7 mouse cellular contexts compared by ENCODE assay signal in the genomic region with DNA sequence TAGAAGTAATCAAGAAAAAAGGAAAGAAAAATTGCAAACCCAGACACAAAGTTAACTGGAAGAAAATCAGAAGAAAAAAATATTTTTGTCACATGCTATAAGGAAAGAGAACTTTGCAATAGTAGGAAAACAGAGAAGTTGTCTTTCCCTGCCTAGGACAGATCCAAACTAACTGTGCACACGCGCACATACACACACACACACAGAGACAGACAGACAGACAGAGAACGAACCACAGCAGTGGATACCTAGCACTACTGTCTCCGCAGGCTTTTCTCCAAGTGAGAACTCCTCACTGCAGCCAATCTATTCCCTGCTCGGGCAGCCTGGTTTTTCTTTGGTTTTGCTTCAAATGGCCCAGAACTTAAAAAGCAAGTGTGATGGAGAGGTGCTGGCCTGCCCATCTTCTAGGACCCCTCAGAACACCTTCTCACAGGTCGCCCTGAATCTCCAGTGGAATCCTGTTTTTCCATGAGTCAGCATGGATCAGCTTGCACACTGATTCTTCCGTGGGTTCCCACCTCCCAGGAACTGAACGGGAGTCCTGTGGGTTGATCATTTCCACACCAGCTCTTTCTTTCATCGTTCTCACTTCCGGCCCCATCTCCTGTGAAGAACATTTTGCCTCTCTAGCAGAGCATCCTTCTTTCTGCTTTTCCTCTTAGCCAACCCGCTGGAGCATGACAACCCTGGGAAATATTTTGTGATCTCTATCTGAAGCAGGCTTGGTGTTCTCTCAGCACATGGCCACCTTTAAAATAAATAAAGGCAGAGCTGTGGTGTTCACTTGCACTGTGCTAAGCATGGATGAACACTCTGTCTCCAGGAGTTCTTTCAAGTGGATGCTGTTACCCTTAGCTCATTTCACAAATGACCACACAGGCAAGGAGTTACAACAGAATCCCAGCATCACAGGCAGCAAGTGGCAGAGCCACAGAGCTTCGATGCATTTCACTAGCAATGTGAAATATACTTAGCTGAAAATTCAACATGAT.
DNase-seq lines count a peak whose midpoint lies in the region; ATAC-seq and TF ChIP-seq lines count a peak whose summit lies in the region.

No protein-coding gene starts in this region.

- no peak for ATAC-seq in limb, embryonic 13.5 days (ENCODE audit: low FRiP score, low read depth)
- ATAC-seq in monocyte, adult 5-6 weeks (replicated peaks; ENCODE audit: insufficient number of reproducible peaks, low FRiP score, low TSS enrichment, poor library complexity, severe bottlenecking), result no peak

- no peak for TF ChIP-seq CTCF in cortical plate, adult 2 months (IDR thresholded peaks at IDR 0.05; ENCODE audit: extremely low read depth, insufficient read depth, low read length)

- H3K9me3 ChIP-seq in limb, embryonic 13.5 days, result no peaks in the 10 kb centered on the region
- no peaks in the 10 kb centered on the region for H3K9me3 ChIP-seq in limb, embryonic 10.5 days (replicated peaks)

- no peaks in the 10 kb centered on the region for H3K27me3 ChIP-seq in limb, embryonic 13.5 days
- H3K27me3 ChIP-seq in limb, embryonic 10.5 days (ENCODE audit: low read depth, poor library complexity, severe bottlenecking), result no peaks in the 10 kb centered on the region

- H3K4me3 ChIP-seq in limb, embryonic 13.5 days, result no peak overlapping the region
- no peak overlapping the region for H3K4me3 ChIP-seq in limb, embryonic 10.5 days
- H3K4me3 ChIP-seq in cortical plate, adult 2 months (ENCODE audit: insufficient read depth, low read length), result no peak overlapping the region

- H3K4me1 ChIP-seq in limb, embryonic 13.5 days, result peaks cover 25% of the 10 kb centered on the region
- H3K4me1 ChIP-seq in limb, embryonic 10.5 days, result peaks cover 37% of the 10 kb centered on the region
- peaks cover 8% of the 10 kb centered on the region; the same call in 1 of the 2 replicates for H3K4me1 ChIP-seq in cortical plate, adult 2 months (ENCODE audit: control insufficient read depth, insufficient read depth, low read length)

- H3K4me2 ChIP-seq in limb, embryonic 13.5 days (replicated peaks), result no peak overlapping the region

- no peaks in the 10 kb centered on the region for H3K36me3 ChIP-seq in limb, embryonic 13.5 days
- H3K36me3 ChIP-seq in limb, embryonic 10.5 days, result no peaks in the 10 kb centered on the region

- H3K9ac ChIP-seq in limb, embryonic 13.5 days, result no peak overlapping the region

- TF ChIP-seq POLR2A in cortical plate, adult 2 months (IDR thresholded peaks at IDR 0.05; ENCODE audit: extremely low read depth, insufficient read depth, low read length), result no peak

- no peak for DNase-seq in limb, embryonic 10.5 days (ENCODE audit: low spot score)
- DNase-seq in Muller cell, postnatal 12 days (ENCODE audit: inconsistent ontology term), result peak; percentile 25
- DNase-seq in lung, postnatal 25 days (ENCODE audit: low spot score), result peak; percentile 11
- no peak for DNase-seq in layer of hippocampus, postnatal 25 days (ENCODE audit: extremely low spot score in 1 of 2, low spot score in 1 of 2)

- H3K27ac ChIP-seq in limb, embryonic 13.5 days, result peak overlapping the region; percentile 61
- H3K27ac ChIP-seq in limb, embryonic 10.5 days, result no peak overlapping the region
- peak overlapping the region; percentile 33; the same call in 1 of the 2 replicates for H3K27ac ChIP-seq in cortical plate, adult 2 months (ENCODE audit: insufficient read depth, low read length)

- WGBS in limb, embryonic 13.5 days, result 75% methylated on average over 12 of the region's 12 CpGs
- WGBS in limb, embryonic 10.5 days, result 88% methylated on average over 12 of the region's 12 CpGs

Comparison
In these comparisons a context has a peak if more than half of its experiments do, and no peak if none do; other contexts are left out.
1. DNase-seq: peak in Muller cell, postnatal 12 days (single experiment) and lung, postnatal 25 days (single experiment); none in limb, embryonic 10.5 days (single experiment) and layer of hippocampus, postnatal 25 days (0 of 2).